ENCODE assay signal across 8 mouse cellular contexts in the genomic region with DNA sequence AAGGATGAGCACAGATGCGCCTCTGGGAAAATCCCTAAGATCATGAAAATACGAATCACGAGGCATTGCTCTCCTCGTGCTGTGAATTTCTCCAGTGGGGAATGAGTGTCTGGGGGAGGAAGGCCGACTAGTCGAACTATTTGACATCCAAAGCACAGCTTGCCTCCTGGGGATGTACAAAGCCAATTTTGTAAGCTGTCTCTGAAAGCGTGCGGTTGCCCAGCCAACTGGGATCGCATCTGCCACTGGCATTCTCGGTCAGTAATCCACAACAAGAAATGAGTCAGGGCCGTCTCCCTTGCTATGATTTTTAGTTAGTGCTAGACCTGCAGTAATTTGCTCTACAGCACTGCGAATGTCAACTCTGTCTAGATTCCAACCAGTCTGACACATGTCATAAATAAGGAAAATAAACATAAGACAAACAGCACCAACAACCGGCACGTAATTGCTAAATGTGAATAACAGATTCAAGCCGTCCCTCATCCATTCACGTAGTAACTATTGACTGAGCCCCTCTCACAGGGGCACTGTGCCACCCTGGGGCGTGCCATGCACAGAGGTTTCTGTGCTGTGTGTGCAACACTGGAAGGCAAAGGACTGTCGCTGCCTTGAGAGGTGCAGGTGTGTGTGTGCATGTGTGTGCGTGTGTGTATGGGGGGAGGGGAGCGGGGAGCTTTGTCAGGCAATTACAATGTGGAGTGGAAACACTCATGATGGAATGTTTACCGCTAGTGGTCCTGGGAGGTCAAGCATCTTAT. TPM values are rescaled to one million over a fixed set of nuclear protein-coding genes. Genes with fewer than 3 reads are reported as not detected.
DNase-seq lines count a peak whose midpoint lies in the region; ATAC-seq lines count a peak whose summit lies in the region.

No protein-coding gene starts in this region.

- peaks cover 30% of the 10 kb centered on the region for H3K4me1 ChIP-seq in hindbrain, embryonic 13.5 days (replicated peaks)
- H3K4me1 ChIP-seq in midbrain, embryonic 10.5 days = peaks cover 27% of the 10 kb centered on the region

- 50% methylated on average over 21 of the region's 21 CpGs for WGBS in hindbrain, embryonic 13.5 days
- 83% methylated on average over 21 of the region's 21 CpGs for WGBS in midbrain, embryonic 10.5 days

- H3K9ac ChIP-seq in hindbrain, embryonic 13.5 days = peak overlapping the region; percentile 35; the same call in 1 of the 2 replicates

- no peaks in the 10 kb centered on the region for H3K27me3 ChIP-seq in hindbrain, embryonic 13.5 days
- H3K27me3 ChIP-seq in midbrain, embryonic 10.5 days (ENCODE audit: low read depth, poor library complexity, severe bottlenecking) = no peaks in the 10 kb centered on the region

- H3K4me2 ChIP-seq in hindbrain, embryonic 13.5 days = peak overlapping the region; percentile 34

- no peak overlapping the region for H3K4me3 ChIP-seq in hindbrain, embryonic 13.5 days
- no peak overlapping the region for H3K4me3 ChIP-seq in midbrain, embryonic 10.5 days

- H3K27ac ChIP-seq in hindbrain, embryonic 13.5 days = peak overlapping the region; percentile 82
- peak overlapping the region; percentile 49 for H3K27ac ChIP-seq in midbrain, embryonic 10.5 days (replicated peaks)

- DNase-seq in gastrocnemius, adult 18-20 months (ENCODE audit: low spot score) = peak; percentile 33
- no peak for DNase-seq in gastrocnemius, postnatal 4 days (ENCODE audit: low spot score in 2 of 2)
- DNase-seq in midbrain, embryonic 10.5 days (ENCODE audit: low spot score) = peak; percentile 47
- DNase-seq in skeletal muscle tissue, adult 2 months (ENCODE audit: low read depth, low spot score) = peak; percentile 76
- no peak for DNase-seq in spleen, postnatal 4 days (ENCODE audit: low spot score in 2 of 2)
- DNase-seq in adrenal gland, postnatal 14 days = no peak

- H3K36me3 ChIP-seq in hindbrain, embryonic 13.5 days = no peaks in the 10 kb centered on the region
- H3K36me3 ChIP-seq in midbrain, embryonic 10.5 days = no peaks in the 10 kb centered on the region

- ATAC-seq in hindbrain, embryonic 13.5 days (ENCODE audit: low FRiP score) = peak; percentile 86
- ATAC-seq in activated CD4-positive, CD25-positive, alpha-beta regulatory T cell, adult 4 months = no peak

- no peaks in the 10 kb centered on the region for H3K9me3 ChIP-seq in hindbrain, embryonic 13.5 days
- no peaks in the 10 kb centered on the region for H3K9me3 ChIP-seq in midbrain, embryonic 10.5 days (replicated peaks)

RNA-seq across cellular contexts. Expression of gene Ptcd2, which starts 59.9 kb away (rescaled TPM):
- 10 to 100 TPM; 24.7 to 25.2 TPM for total RNA-seq in gastrocnemius, adult 18-20 months (2021)
- 10 to 100 TPM; 26.9 to 31.2 TPM for total RNA-seq in gastrocnemius, postnatal 4 days (2021)
- polyA plus RNA-seq in hindbrain, embryonic 13.5 days (2015; fragmentation: Nextera tagmentation; extraction: Ambion mirVana) = 52.0 and 53.5 TPM in 2 replicates
- polyA plus RNA-seq in midbrain, embryonic 10.5 days (2016; fragmentation: Nextera tagmentation; extraction: Ambion mirVana) = 53.2 and 54.4 TPM in 2 replicates
- 35.2 and 43.1 TPM in 2 replicates for total RNA-seq in adrenal gland, postnatal 14 days (2021)
- polyA plus RNA-seq in activated CD4-positive, CD25-positive, alpha-beta regulatory T cell, adult 4 months (2017; shearing (Covaris generic)) = 10 to 100 TPM; 59.4 to 61.3 TPM

Comparison
In these comparisons a context has a peak if more than half of its experiments do, and no peak if none do; other contexts are left out.
1. DNase-seq: peak in gastrocnemius, adult 18-20 months (single experiment), midbrain, embryonic 10.5 days (single experiment) and skeletal muscle tissue, adult 2 months (single experiment); none in gastrocnemius, postnatal 4 days (0 of 2), spleen, postnatal 4 days (0 of 2) and adrenal gland, postnatal 14 days (single experiment).